Mouse (Mus musculus) adipocyte (in vitro differentiated cells): ENCODE measurements around the gene Dhx32.

ENCODE experiments used
- DNase-seq: peaks from one replicate; pipeline ENCODE4 v3.0.0-alpha.2; 2016; ENCODE audit warnings: low spot score

Gene Dhx32

GRCm38 (mm10) chr7:133768517-133768916 lies 14.0 kb downstream of the Dhx32 start:
- DNase-seq: no peak

GRCm38 (mm10) chr7:133768027-133768426 lies 14.5 kb downstream of the Dhx32 start:
- no peak for DNase-seq

GRCm38 (mm10) chr7:133765849-133766243 lies 16.7 kb downstream of the Dhx32 start:
- peak; percentile 79 for DNase-seq

- DNase-seq: no peak
These were observed 17.2 kb downstream of the Dhx32 start for GRCm38 (mm10) chr7:133765240-133765848.

DNA sequence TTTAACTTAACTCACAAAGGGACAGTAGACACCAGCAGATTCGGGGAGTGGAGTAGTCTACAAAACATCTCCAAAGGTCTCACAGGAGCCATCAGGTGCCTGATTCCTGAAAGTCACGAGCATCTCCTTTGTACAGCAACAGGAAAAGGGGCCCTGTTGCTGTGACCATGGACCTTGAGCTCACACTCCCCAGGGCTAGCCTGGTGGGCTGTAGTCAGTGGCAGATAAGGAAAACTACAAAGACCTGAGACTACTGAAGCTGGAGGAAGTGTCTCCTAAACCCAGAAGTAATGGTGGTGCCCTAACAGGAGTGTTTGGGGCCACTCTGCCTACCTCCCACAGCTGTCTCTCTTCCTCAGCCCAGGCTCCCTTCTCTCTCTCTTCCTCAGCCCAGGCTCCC lies 18.1 kb downstream of the Dhx32 start:
- no peak for DNase-seq

GRCm38 (mm10) chr7:133762696-133763095 lies 19.8 kb downstream of the Dhx32 start:
- no peak for DNase-seq

- no peak for DNase-seq
These were observed 22.7 kb downstream of the Dhx32 start for GRCm38 (mm10) chr7:133759611-133760353.

- no peak for DNase-seq
These were observed 23.8 kb downstream of the Dhx32 start for GRCm38 (mm10) chr7:133758716-133759115.

GRCm38 (mm10) chr7:133757961-133758455 lies 24.5 kb downstream of the Dhx32 start:
- DNase-seq: no peak

GRCm38 (mm10) chr7:133751163-133751562 lies 31.4 kb downstream of the Dhx32 start:
- DNase-seq: no peak

GRCm38 (mm10) chr7:133750666-133751065 lies 31.9 kb downstream of the Dhx32 start:
- no peak for DNase-seq

DNA sequence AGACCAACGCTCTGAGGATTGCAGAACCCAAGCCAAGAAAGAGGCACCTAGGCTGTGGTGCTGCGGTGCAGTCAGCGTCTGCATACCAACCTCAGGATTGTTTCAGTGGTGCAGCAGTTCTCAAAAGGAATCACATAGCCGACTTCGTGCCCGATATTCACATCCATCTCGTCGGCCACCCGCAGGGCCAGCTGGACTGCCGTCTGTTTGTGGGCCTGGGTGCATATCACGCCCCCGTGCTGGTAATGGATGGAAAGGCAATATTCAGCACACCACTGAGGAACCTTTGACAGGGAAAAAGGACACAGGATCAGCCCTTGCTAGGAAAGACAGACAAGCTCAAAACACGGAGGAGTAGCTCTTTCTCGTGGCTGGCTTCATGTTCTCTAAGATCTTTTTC lies 33.8 kb downstream of the Dhx32 start:
- DNase-seq: no peak

DNA sequence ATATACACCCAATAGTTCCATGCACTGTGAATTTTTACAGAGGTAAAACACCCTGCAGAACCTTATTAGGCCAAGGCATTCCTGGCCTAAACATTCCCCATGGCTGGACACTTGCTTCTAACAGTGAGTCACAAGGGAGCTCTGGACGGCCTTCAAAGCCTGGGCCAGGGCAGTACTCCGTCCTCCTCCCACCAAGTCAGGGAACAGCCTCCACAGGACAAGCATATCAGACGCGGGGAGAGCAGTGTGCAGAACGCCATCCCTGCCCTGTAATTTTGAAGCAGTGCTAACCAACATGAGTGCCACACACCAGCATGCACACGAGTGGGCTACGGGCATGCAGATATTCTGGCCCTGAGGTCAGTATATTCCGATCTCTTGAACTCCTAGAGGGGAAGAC lies 35.2 kb downstream of the Dhx32 start:
- no peak for DNase-seq

- no peak for DNase-seq
These were observed 37.8 kb downstream of the Dhx32 start for GRCm38 (mm10) chr7:133744701-133745100.

GRCm38 (mm10) chr7:133744209-133744608 lies 38.3 kb downstream of the Dhx32 start:
- DNase-seq: no peak

DNA sequence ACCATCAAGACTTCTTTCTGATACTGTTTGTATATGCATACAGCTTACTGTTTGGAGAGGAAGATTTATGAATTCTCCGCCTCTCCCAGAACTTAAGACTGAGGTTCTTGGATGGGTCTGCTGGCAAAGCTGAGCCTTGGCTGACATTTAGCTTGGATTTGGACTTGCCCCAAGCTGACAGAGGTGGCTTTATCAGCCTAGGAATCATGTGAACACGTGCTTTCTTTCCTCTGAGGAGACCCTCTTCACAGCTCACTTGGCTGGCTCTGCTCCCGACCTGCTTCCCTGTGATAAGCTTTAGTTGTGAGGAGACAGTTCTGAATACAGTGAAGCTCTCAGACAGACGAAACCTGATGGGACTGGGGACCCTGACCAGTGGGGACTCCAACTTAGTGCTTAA lies 38.9 kb downstream of the Dhx32 start:
- peak; percentile 24 for DNase-seq

- no peak for DNase-seq
These were observed 39.8 kb downstream of the Dhx32 start for GRCm38 (mm10) chr7:133742530-133743325.

DNA sequence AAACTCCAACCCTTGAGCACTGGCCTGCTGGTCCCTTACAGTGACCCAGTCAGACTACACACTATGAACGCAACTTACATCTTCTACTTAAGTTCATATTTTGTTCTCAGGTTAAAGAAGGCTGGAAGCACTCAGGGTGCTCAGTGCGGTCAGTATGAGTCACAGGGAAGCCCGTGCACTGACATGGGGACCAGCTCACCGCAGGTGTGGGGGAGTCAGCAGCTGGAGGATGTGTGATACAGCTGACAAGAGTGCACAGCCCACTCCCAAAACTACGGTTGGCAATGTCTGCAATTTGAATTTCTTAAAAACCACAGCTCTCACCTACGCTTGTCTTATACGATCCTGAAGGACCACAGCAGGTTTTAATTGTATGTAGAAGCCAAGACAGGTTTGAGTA lies 42.0 kb downstream of the Dhx32 start:
- DNase-seq: no peak

DNA sequence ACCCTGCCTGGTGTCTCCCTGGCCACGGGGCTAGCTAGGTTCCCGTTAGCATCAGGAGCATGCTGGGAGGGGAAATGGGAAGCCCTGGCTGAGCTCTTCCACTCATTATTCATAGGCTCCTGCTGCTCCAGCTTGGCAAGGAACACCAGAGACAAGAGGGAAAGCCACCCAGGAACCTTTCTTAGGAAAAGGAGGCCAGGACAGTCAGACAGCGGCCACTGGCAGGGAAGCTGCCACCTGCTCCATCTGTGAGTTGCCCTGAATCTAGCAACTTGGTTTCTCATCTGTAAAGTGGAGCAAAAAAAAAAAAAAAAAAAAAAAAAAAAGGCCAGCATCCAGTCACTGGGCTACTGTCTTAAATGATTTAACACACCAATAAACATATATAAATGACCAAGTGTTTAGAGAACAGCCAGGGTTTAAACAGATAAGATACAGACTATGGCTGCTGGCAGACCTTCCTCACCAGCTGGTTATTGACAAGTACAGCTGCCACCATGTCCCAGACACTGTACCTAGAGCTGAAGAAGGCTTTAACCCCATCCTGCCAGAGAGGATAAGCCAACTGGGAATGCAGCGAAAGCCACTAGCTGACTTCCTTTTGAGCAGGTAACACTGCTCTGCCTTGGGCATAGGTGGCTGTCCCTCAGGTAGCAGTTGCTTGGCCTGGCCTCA lies 50.4 kb downstream of the Dhx32 start:
- DNase-seq: no peak

DNA sequence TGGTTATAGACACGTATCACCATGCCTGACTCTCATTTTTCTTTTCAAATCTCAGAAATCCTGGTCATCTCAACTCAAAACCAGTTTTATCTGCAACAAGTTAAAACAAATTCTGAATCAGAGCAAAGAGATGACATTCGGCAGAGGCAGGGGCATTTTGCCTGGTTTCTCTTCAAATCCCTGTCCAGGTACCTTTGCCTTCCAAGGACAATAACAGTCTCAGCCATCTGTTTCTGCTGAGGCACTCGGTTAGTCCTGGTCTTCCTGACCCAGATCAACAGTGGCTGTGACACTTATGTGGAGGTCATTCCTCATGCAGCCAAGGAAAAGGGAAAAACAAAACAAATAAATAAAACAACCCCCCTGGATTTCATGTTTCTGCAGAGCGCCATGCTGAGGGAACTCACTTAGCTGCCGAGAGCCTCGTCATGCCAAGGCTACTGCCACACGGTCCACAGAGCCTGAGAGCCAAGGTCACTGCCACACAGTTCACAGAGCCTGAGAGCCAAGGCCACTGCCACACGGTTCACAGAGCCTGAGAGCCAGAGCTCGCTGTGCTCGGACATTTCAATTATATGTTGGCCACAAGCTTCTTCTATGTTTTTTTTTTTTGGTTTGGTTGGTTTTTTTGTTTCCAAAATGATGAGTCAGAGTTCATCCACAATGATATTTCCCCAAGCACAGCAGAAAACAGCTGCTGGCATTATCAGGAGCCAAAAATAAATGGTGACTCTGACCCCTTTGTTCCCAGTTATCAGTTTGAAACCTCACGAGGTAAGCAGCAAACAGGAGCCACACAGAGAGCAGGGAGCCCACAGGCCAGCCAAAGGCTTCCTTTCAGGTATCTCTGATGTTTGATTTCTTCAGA lies 52.0 kb downstream of the Dhx32 start:
- peak; percentile 54 for DNase-seq

DNA sequence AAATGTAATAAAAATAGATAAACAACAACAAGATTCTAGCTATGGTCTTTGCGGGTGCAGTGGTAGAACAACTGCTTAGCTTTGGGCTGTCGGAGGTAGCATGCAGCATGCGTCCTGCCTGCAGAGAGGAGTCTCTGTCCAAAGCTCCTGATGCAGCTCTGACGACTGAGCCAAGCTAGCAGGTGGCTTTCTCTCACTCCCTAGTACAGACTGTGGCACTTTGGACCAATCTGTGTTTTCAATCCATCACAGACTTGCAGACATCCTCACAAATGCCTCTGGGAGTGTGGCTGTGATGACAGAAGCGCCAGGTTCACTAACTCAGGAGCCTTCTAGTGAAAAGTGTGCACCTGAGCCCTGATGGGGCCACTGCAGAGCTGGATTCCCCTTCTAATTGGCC lies 53.2 kb downstream of the Dhx32 start:
- no peak for DNase-seq
